Mouse (Mus musculus) v-Abl transformed pro-B cells (cell line): ENCODE measurements around the gene 1810009A15Rik.

Source experiments
- in situ Hi-C, 2 experiments: fragments of 400-800 bp; cut with MboI; formaldehyde crosslinking; loops; one replicate each; pipeline ENCODE4 v1.15.1; 2025; ENCODE audit not compliant: unreplicated experiment in 2 of 2

1810009A15Rik gene

DNA sequence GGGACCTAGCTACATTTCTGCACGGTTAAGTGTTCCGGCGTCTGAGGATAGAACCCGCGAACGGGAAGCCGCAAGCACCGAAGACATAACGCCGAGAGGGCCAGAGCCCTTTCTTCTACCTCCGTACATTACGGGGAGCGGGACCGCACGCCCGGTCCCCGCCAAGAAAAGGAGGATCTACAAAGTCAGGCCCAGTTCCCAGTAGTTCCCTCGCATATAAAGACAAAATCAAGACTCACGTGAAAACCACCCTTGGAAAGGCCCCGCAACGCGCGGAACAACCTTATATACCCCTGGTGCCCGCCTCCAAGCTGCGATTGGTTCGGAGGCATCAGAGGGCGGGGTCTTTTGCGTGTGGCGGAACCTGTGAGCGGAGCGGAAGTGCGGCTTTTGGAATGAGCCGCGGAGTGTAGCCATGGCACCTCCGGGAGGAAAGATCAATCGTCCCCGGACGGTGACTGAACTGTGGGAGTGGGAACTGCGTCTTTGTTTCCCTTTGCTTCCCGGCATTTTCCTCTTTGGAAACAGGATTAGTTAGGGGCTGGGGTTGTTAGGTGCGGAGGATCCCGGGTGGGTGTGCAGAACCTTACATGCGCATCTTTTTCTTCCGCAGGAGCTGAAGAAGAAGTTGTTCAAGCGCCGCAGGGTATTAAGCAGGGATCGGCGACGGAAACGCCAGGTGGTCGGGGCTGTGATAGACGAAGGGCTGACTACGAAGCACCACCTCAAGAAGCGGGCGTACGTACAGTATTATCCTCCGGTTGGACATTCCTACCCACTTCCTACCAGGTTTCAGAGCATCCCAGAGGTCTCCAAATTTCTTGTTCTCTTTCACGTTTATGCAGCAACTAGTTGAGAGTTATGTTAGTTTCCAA lies at the start of gene 1810009A15Rik, which contains the start of gene Gm49416:
TSS of gene 1810009A15Rik (plus strand) at position 343 of the 875 bp plus-strand sequence.
TSS of gene Gm49416 (plus strand) at position 416 of the 875 bp plus-strand sequence.
- in situ Hi-C loops: loop anchor here in 1 of 2 experiments (25.0 kb wide), 1 partner anchor 1401 kb away; the partner anchor contains the start of genes Atl3 and Rtn3

DNA sequence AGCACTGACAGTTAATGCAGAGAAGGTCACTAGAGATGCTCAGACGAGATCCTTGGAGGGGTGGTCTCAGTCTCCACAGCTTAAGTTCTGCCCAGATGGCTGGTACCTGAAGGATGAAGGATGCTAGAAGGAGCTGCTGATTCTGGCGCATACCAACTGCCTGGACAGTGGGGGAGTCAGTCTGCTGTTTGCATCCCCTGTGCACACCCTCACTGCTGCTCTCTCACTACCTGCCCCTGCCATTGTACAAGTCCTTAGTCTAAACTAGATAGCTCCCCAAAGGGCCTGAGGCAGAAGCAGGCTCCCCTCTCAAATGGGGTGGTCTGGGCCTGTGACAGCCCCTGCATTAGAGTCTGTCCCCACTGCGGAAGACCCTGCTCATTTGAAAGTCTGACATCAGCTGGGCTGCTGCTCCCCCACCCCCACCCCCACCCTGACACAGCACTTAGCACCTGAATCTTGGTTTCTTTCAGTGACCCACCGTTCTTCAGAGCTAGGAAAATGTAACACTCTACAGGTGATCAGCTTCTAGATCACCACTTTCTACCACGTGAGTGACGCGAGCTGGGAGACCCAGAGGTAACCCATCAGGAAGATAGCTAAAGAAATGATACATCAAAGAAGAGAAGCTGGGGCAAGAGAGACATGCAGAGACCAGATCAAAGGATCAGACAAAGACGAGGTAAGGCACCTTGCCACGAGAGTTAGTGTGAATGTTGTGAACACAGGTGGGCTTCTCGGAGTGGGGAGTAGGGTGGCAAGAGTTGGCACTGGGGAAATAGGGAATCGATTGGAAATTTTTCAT lies 49.3 kb upstream of the 1810009A15Rik start, which contains the start of gene Gng3:
TSS of gene Gng3 (minus strand) at position 92 of the 805 bp plus-strand sequence.
- in situ Hi-C loops: loop anchor here (25.0 kb wide), 3 partner anchors 252 to 1348 kb away; partner anchors contain the start of genes Fads1 (in 1 of the 2) and Slc22a8 (in 1 of the 2)

DNA sequence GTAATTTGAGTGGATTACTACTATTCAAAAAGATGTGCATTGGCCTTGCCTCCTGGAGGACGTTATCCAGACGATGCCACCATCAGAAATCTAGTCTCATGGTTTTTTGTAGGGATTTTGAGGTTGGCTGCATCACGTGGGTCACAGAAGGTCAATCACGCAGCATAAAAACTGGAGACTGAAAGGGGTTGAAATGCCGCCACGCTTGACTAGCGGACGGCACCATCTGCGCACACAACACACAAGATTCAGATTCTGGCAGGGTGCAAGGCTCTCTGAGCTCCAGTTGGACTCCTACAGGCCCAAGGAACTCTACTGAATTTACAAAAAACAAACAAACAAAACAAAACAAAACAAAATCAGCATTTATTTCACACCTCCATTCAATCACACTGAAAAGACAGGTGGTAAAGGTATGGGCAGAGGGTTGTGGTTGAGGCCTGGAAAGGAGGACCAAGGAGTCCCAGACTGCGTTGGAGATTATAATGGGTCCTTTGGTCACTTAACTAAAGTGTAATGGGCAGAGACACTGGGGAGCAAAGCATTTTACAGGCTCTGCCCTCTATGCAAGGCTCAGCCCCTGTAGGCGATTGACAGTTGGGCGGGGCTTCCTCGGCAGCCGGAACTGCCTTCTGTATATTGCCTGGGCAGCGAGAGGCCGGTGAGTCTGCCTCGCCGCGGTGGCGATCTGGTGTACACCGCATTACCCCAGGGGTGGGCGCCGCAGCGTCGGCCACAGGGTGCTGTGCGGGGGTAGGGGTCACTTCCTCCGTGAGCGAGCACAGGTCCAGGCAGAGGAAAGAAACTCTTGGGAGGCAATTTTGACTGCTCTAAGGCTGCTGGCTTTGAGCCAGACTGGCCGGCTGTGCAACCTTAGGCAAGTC lies 48.5 kb upstream of the 1810009A15Rik start:
- in situ Hi-C loops: loop anchor here (10.0 to 25.0 kb wide), 5 partner anchors 253 to 1347 kb away; partner anchors contain the start of genes Fads1 (in 1 of the 2), Scgb2a2 (in 1 of the 2) and Slc22a8 (in 1 of the 2)

DNA sequence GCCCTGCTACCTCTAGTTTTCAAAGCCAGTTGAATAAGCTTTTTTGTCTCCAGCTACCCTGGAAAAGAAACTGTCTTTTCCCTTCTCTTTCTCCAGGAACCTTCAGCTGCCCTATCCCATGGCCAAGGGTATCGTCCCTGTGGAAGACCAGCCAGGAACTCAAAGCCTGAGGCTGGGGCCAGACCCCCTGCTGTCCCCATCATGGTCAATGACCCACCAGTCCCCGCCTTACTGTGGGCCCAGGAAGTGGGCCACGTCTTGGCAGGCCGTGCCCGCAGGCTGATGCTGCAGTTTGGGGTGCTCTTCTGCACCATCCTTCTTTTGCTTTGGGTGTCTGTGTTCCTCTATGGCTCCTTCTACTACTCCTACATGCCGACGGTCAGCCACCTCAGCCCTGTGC lies 47.6 kb upstream of the 1810009A15Rik start:
- in situ Hi-C loops: loop anchor here (10.0 to 25.0 kb wide), 5 partner anchors 254 to 1346 kb away; partner anchors contain the start of genes Fads1 (in 1 of the 2), Scgb2a2 (in 1 of the 2) and Slc22a8 (in 1 of the 2)

DNA sequence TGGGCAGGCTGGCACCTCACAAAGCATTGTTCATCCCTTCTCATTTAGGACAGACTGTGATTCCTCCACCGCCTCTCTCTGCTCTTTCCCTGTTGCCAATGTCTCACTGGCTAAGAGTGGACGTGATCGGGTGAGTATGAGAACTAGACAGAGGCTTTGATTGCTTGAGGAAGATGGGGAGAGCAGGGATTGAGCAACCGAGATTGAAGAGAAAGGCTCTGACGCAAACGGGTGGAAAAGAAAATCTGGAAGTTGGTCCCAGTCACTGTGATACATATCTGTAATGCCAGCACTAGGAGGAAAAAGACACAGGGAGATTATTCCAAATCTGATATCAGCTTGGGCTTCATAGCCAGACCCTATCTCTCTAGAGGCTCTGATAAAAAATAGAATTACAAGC lies 45.7 kb upstream of the 1810009A15Rik start:
- in situ Hi-C loops: loop anchor here (10.0 to 25.0 kb wide), 5 partner anchors 256 to 1344 kb away; partner anchors contain the start of genes Fads1 (in 1 of the 2), Scgb2a2 (in 1 of the 2) and Slc22a8 (in 1 of the 2)

DNA sequence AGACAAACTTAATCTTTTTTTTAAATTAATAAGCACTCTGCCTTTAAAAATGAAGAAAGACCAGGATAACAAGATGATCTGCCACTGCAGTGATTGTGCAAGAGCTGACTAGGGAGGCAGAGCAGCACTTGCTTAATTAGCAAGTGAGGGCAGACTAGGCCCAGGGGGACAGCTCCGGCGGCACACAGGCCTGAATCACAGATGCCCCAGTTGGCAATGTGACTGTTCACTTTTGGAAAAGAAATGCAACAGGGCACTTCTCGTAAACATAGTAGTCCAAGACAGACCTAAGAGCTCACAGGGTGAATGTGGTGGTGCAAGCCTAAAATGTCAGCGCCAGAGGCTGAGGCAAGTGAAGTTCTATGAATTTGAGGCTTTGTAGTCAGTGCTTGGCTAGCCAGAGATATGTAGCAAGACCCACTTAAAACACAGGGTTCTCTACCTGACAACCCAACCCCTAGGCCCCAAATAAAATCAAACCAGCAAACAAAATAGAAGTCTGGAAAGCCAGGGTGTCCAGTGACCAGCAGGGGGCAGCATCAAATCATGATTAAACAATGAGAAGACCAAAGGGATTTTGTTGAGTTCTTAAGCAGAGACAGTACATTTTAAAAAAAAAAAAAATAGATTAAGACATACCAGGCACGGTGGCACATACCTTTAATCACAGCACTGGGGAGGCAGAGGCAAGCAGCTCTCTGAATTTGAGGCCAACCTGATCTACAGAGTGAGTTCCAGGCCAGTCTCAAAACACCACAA lies 44.1 kb upstream of the 1810009A15Rik start:
- in situ Hi-C loops: loop anchor here (10.0 to 25.0 kb wide), 5 partner anchors 257 to 1343 kb away; partner anchors contain the start of genes Fads1 (in 1 of the 2), Scgb2a2 (in 1 of the 2) and Slc22a8 (in 1 of the 2)

DNA sequence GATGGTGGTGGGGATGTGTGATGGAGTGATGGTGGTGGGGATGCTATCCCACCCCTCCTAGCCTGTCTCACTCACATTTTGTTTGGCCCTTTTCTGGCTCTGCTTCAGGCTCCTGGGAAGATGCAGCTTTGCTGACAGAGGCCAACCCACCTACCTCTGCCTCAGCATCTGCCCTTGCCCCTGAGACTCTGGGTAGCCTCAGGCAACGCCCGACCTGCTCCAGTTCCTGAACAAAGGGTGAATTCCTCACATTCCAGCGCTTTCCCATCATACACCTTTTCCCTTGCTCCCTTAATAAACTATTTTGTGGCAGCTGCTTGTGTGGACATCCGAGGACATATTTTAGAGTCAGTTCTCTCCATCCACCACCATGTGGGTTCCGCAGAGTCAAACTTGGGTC lies 40.3 kb upstream of the 1810009A15Rik start:
- in situ Hi-C loops: loop anchor here (10.0 to 25.0 kb wide), 5 partner anchors 261 to 1339 kb away; partner anchors contain the start of genes Fads1 (in 1 of the 2), Scgb2a2 (in 1 of the 2) and Slc22a8 (in 1 of the 2)

DNA sequence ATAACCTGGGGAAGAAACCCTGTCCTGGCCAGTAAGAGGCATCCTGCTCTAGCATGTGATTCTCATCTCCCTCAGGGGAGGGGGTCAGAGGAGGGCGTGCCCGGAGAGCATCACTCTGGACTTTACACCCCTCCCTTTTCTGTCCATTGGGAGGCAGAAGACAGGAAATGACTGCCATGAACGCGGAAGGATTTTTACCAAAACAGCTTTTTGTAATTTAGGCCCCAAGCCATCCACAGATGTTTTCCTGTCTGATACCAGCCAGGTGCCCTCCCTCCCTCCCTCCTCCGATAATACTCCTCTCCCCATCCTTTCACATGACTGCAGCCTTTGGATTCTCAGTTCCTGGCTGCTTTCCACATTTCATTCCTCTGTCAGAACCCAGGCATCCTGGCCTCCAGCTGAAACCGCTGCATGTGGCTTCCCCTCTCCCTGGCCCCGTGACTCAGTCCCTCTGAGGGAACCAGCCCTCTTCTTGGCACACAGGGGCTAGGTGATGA lies 38.2 kb upstream of the 1810009A15Rik start, which contains the start of gene Lrrn4cl:
TSS of gene Lrrn4cl (plus strand) at position 367 of the 500 bp plus-strand sequence.
- in situ Hi-C loops: loop anchor here (10.0 to 25.0 kb wide), 3 partner anchors 112 to 994 kb away; partner anchors contain the start of genes Eef1g (in 1 of the 2), Scgb2a2 (in 1 of the 2) and Tut1 (in 1 of the 2)

DNA sequence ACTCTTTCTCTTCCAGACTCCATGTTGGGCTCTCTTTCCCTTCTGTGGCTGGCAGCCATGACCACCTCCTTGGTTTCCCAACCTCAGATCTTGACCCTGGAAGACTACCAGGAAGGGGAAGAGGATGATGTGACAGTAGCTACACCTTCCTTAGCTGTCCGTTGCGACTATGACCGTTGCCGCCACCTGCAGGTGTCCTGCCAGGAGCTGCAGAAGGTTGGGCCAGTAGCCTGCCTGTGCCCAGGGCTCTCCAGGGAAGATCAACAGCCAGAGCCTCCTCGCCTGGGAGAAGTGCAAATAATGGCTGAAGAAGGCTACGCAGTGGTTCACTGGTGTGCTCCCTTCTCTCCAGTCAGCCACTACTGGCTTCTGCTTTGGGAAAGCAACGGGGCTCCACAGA lies 37.0 kb upstream of the 1810009A15Rik start:
- in situ Hi-C loops: loop anchor here (10.0 to 25.0 kb wide), 3 partner anchors 111 to 993 kb away; partner anchors contain the start of genes Eef1g (in 1 of the 2), Scgb2a2 (in 1 of the 2) and Tut1 (in 1 of the 2)

DNA sequence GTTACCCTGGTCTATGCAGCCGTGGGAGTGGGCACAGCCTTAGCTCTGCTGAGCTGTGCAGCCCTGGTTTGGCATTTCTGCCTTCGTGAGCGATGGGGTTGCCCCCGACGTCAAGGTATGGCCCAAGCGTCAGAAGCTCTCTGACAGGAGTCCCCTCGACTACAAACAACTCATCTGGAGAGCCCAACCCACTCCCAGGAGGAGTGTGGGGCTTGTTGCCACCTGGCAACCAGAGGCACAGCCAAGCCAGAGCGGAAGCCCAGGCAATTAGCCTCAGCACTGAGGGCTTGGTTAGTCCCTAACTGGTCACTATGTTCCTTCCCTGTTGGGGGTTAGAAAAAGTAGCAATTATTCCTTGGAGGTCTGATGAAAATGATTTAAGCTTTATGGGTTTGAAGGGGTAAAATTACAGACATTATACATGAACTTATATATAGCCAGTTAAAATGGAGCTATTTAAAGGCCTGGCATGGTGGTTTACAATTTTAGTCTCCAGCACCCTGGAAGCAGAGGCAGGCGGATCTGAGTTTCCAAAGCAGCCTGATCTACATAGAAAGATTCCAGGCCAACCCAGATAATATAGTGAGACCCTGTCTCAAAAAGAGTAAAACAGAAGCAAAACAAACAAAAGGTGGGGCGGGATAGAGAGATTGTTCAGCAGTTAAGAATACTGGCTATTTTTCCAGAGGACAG lies 36.3 kb upstream of the 1810009A15Rik start:
- in situ Hi-C loops: loop anchor here (10.0 to 25.0 kb wide), 3 partner anchors 110 to 992 kb away; partner anchors contain the start of genes Eef1g (in 1 of the 2), Scgb2a2 (in 1 of the 2) and Tut1 (in 1 of the 2)

DNA sequence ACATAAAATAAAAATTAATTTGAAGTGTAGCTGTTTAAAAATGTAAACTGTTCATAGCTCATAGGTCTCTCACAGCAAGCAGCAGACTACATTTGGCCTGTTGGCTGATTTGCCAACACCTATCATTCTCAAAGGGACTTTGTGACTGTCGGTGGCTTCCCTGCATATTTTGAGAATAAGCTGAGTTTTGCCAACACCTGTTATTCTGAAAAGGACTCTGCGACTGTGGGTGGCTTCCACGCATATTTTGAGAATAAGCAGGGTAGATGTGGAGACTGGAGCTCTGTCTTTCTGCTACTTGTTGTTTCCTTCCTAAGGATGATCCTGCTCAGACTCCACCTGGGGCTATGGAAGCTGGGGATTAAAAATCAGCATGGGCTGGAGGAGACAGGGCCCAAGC lies 35.5 kb upstream of the 1810009A15Rik start:
- in situ Hi-C loops: loop anchor here (10.0 to 25.0 kb wide), 3 partner anchors 109 to 992 kb away; partner anchors contain the start of genes Eef1g (in 1 of the 2), Scgb2a2 (in 1 of the 2) and Tut1 (in 1 of the 2)

DNA sequence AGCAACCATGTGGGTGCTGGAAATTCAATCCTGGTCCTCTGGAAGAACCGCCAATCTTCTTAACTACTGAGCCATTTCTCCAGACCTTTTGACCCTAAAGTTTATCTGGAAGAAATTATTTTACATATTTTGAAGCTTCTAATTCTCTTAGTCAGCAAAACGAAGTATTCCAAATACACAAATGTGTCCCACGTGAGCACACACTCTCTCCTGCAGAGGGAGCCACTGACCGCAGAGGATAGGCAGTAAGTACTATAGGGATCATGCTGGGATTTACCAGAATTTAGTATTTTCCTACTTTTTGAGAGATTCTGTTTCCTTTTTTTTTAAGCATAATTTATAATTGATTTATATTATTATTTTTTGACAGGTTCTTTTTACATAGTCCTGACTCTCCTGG lies 31.0 kb upstream of the 1810009A15Rik start:
- in situ Hi-C loops: loop anchor here (5.0 to 25.0 kb wide), 5 partner anchors 105 to 987 kb away; partner anchors contain the start of genes Eef1g (in 1 of the 2), Scgb2a2 (in 1 of the 2) and Tut1 (in 1 of the 2)

DNA sequence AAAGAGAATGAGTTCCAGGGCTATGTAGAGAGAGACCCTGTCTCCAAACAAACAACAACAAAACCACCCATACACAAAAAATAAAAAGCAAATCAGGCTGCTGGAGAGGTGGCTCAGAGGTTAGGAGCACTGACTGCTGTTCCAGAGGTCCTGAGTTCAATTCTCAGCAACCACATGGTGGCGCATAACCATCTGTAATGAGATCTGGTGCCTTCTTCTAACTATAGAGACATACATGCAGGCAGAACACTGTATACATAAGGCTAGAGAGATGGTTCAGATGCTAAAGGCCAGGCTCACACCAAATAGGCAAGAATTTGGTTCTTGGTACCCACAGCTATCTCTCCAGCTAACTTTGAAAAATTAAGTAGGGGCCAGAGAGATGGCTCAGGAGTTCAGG lies 29.6 kb upstream of the 1810009A15Rik start:
- in situ Hi-C loops: loop anchor here (5.0 to 25.0 kb wide), 5 partner anchors 103 to 986 kb away; partner anchors contain the start of genes Eef1g (in 1 of the 2), Scgb2a2 (in 1 of the 2) and Tut1 (in 1 of the 2)

DNA sequence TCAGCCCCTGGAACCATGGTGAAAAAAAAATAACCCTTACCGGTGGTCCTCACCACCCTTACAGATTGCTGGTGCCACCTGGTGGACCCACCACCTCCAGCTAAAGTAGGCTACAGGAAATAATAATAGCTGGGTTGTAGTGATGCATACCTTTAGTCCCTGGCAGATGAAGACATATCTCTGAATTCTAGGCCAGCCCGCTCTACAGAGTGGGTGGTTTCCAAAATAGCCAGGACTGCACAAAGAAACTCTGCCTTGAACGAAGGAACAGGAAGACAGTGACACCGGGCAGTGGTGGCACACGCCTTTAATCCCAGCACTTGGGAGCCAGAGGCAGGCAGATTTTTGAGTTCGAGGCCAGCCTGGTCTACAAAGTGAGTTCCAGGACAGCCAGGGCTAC lies 24.4 kb upstream of the 1810009A15Rik start:
- in situ Hi-C loops: loop anchor here in 1 of 2 experiments (25.0 kb wide), 1 partner anchor 98 kb away; the partner anchor contains the start of genes Eef1g and Tut1

DNA sequence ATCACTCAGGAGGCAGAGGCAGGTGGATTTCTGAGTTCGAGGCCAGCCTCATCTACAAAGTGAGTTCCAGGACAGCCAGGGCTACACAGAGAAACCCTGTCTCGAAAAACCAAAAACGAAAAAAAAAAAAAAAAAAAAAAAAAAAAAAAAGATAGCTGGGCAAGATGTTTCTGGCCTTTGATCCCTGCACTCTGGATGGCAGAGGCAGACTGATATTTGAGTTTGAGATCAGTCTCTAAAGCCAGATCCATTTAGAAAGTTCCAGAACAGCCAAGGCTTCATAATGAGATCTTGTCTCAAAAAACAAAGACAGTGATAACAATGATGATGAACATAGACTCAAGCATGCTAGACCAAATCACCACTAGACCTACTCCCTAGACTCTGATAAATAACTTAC lies 18.3 kb upstream of the 1810009A15Rik start:
- in situ Hi-C loops: loop anchor here in 1 of 2 experiments (25.0 kb wide), 1 partner anchor 92 kb away; the partner anchor contains the start of genes Eef1g and Tut1

DNA sequence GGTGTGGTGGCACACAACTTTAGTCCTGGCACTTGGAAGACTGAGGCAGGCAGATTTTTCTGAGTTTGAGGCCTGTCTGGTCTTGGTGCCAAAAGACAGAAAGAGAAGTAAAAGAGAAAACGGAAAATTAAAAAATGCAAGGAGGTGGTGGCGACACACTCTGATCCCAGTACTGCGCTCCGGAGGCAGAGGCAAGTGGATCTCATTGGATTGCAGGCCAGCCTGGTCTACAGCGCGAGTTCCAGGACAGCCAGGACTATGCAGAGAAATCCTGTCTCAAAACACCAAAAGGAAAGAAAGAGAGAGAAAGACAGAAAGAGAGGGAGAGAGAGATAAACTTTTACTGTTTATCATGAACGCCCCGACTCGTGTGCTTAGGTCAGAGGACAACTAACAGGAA lies 17.8 kb upstream of the 1810009A15Rik start:
- in situ Hi-C loops: loop anchor here in 1 of 2 experiments (25.0 kb wide), 1 partner anchor 91 kb away; the partner anchor contains the start of genes Eef1g and Tut1
